Mouse (Mus musculus) liver, embryonic 15.5 days (tissue): ENCODE data around the gene Bphl. TPM values are rescaled to one million over a fixed set of nuclear protein-coding genes. Genes with fewer than 3 reads are reported as not detected.
A peak's percentile ranks its signal among the peaks of the same experiment; 100 is the strongest.

Experiments
- ATAC-seq: fragments of 200-750 bp; cut with Nextera tagmentation; 2 replicates; pipeline ENCODE4 v1.8.0; 2017; ENCODE audit warnings: moderate number of reproducible peaks, mild to moderate bottlenecking, moderate library complexity; ENCODE audit not compliant: insufficient read depth
- H3K27ac ChIP-seq: fragments of 300-500 bp; sonication (generic); replicated peaks from 2 replicates; pipeline ENCODE4 v1.5.1; 2015; ENCODE audit warnings: mild to moderate bottlenecking, inconsistent platforms
- H3K27me3 ChIP-seq: fragments of 300-500 bp; sonication (generic); 2 replicates; pipeline ENCODE4 v1.6.1; 2015; ENCODE audit warnings: mild to moderate bottlenecking, inconsistent platforms
- H3K36me3 ChIP-seq: fragments of 300-500 bp; sonication (generic); replicated peaks from 2 replicates; pipeline ENCODE4 v1.6.1; 2015; ENCODE audit warnings: moderate library complexity, mild to moderate bottlenecking, inconsistent platforms
- H3K4me1 ChIP-seq: fragments of 300-500 bp; sonication (generic); replicated peaks from 2 replicates; pipeline ENCODE4 v1.6.1; 2015; ENCODE audit warnings: inconsistent platforms
- H3K4me2 ChIP-seq: fragments of 300-500 bp; sonication (generic); 2 replicates; pipeline ENCODE4 v1.6.1; 2015; ENCODE audit warnings: moderate library complexity, mild to moderate bottlenecking, inconsistent platforms
- H3K4me3 ChIP-seq: fragments of 300-500 bp; sonication (generic); replicated peaks from 2 replicates; pipeline ENCODE4 v1.5.1; 2015; ENCODE audit warnings: mild to moderate bottlenecking, inconsistent platforms
- H3K9ac ChIP-seq: fragments of 300-500 bp; sonication (generic); 2 replicates; pipeline ENCODE4 v1.6.1; 2015; ENCODE audit warnings: moderate library complexity, mild to moderate bottlenecking, inconsistent platforms
- H3K9me3 ChIP-seq: fragments of 300-500 bp; sonication (generic); replicated peaks from 2 replicates; pipeline ENCODE4 v1.6.1; 2016; ENCODE audit warnings: inconsistent platforms
- WGBS: fragments of 180-500 bp; shearing (Covaris S2); methylation state at CpG from one replicate; pipeline ENCODE4 v1.1.7; 2015; ENCODE audit warnings: mixed read lengths; ENCODE audit not compliant: insufficient replicate concordance; 5-methylcytosine and 5-hydroxymethylcytosine counted together
- polyA plus RNA-seq: library from polyadenylated mRNA; unstranded; fragments of >200 nt; fragmentation: Nextera tagmentation; extraction: Ambion mirVana; gene quantifications from 2 replicates; pipeline ENCODE4 v1.2.1, GENCODE M21; 2015

Bphl gene
- polyA plus RNA-seq, 1 experiment from 2014 or later = 49.2 TPM

DNA sequence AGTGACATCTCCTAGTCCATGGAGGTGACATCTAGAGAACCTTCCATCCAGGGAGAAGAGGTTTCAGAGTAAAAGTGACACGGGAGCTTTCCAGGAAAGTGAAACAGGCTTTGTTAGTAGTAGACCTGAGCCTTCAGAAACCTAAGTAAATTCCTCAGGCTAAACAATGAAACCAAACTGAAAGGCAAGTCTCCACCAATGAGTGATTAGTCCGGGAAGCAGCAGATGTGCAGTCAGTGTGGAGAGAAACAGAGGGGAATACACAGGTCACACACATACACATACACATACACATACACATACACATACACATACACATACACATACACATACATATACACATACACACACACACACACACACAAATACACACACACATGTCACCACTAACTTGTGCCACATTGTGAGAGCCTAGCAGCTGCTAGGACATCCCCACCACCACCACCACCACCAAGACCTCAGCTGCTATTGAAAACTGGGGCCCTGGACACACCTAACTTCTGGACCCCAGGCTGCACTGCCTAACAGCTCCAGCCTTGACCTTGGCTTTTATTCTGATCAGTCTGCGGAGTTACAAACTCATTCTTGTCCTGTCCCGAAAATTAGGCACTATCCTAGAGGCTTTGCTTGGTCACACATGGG lies 71.8 kb downstream of the Bphl start:
- Histone ChIP-seq H3K4me1 (no peaks in the 10 kb centered on the region), H3K9ac (no peak overlapping the region), H3K4me3 (no peak overlapping the region), H3K4me2 (no peak overlapping the region), H3K27me3 (no peaks in the 10 kb centered on the region), H3K27ac (no peak overlapping the region), H3K9me3 (no peaks in the 10 kb centered on the region), H3K36me3 (no peaks in the 10 kb centered on the region)
- no peak for ATAC-seq
- WGBS = 58% methylated on average over 4 of the region's 4 CpGs

DNA sequence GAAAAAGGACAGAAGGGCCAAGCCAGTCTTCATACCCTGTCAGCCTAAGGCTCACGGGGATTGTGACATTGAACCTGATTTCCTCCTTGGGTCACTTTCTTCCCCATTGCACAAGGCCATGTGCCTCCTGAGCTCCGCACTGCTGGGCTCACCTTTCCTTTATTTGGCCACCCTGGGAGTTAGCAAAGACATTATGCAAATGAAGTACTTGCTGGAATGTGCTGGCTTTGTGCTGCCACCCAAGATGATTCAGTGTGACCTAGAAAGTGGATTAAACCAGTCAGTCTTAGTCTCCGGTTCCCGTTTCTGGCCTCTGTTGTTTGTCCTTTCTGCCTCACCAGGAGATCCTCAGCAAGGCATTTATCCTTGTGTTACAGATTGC lies 72.3 kb downstream of the Bphl start:
- no peaks in the 10 kb centered on the region for H3K27me3 ChIP-seq
- no peaks in the 10 kb centered on the region for H3K4me1 ChIP-seq
- ATAC-seq = no peak
- H3K9me3 ChIP-seq = no peaks in the 10 kb centered on the region
- H3K27ac ChIP-seq = no peak overlapping the region
- H3K36me3 ChIP-seq = no peaks in the 10 kb centered on the region
- H3K4me3 ChIP-seq = no peak overlapping the region
- WGBS = 65% methylated on average over 4 of the region's 4 CpGs
- H3K9ac ChIP-seq = no peak overlapping the region
- no peak overlapping the region for H3K4me2 ChIP-seq

DNA sequence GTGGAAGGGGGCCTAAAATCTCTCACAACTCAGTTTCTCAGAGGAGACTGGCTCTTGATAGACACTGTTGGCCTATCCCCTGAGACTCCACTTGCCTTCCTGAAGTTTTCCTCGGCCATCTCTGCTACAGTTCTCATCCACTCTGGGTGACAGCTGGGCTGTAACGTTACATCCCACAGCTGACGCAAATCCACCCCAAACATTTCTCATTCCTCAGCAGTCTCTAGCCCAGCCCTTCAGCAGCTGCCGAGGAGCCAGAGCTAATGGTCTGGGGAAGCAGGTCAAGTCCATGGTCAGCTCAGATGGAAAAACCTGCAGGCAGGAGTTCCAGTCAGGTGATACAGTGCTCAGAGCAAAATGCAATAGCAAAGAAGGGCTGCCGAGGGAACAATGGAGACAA lies 73.6 kb downstream of the Bphl start:
- H3K9ac ChIP-seq = no peak overlapping the region
- ATAC-seq = no peak
- H3K36me3 ChIP-seq = no peaks in the 10 kb centered on the region
- H3K27me3 ChIP-seq = no peaks in the 10 kb centered on the region
- H3K4me2 ChIP-seq = no peak overlapping the region
- no peak overlapping the region for H3K4me3 ChIP-seq
- H3K9me3 ChIP-seq = no peaks in the 10 kb centered on the region
- H3K4me1 ChIP-seq = no peaks in the 10 kb centered on the region; the same call in 1 of the 2 replicates
- H3K27ac ChIP-seq = no peak overlapping the region
- WGBS = 64% methylated on average over 5 of the region's 5 CpGs

DNA sequence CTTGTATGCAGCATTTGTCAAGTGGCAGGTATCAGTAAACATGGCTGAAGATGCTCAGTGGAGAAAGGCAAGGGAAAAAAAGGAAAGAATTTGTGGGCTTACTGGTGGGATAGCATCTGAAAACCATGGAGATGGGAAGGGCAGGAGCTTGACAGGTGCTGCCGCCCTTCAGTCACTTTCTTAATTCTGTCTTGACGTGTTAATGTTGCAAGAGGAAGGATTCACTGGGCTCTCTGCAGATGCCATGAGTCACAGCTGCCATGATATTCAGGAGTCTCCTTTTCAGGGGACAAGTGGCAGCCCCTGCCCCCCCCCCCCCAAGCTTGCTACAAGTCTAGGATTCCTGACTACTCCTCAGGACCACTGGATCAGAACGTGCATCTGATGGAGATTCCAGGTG lies 74.5 kb downstream of the Bphl start:
- no peak overlapping the region for H3K27ac ChIP-seq
- no peaks in the 10 kb centered on the region for H3K9me3 ChIP-seq
- H3K36me3 ChIP-seq = no peaks in the 10 kb centered on the region
- H3K4me2 ChIP-seq = no peak overlapping the region
- peaks cover 8% of the 10 kb centered on the region; the same call in 1 of the 2 replicates for H3K4me1 ChIP-seq
- ATAC-seq = no peak
- H3K27me3 ChIP-seq = no peaks in the 10 kb centered on the region
- H3K9ac ChIP-seq = no peak overlapping the region
- H3K4me3 ChIP-seq = no peak overlapping the region
- WGBS = 64% methylated on average over 3 of the region's 3 CpGs

DNA sequence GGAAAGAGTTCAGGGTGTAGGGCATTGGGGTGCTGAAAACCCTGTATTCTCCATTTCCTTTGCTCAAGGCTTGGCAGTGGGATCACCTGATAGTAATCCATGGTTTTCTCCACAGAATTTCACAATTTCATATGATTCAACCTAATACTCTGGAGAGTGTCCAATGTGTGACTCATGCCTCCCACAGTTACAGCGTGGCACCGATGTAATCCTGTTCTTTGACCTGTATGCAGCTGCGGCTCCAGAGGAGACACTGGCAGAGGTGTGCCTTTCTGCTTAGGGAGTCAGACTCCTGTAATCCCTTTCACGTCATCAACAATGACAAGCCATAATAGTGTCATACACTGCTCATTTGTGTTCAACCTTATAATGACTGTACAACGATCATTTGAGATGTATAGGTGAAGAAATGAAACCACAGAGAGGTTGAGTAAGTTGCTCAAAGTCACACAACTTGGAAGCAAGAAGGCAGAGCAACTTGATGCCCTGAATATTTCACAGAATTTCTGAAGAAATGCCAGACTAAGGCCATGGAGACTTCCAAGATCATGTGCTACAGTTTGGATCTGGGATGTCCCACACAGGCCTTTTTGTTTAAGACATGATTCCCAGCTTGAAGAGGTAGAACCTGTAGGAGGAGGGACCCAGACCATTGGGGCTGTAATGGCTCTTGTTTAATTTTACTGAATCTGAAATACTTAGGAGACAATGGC lies 75.1 kb downstream of the Bphl start:
- Histone ChIP-seq H3K4me1 (peaks cover 8% of the 10 kb centered on the region; the same call in 1 of the 2 replicates), H3K27ac (no peak overlapping the region), H3K4me3 (no peak overlapping the region), H3K9me3 (no peaks in the 10 kb centered on the region), H3K4me2 (no peak overlapping the region), H3K36me3 (no peaks in the 10 kb centered on the region), H3K9ac (no peak overlapping the region), H3K27me3 (no peaks in the 10 kb centered on the region)
- WGBS = 67% methylated on average over 5 of the region's 5 CpGs
- ATAC-seq = no peak

DNA sequence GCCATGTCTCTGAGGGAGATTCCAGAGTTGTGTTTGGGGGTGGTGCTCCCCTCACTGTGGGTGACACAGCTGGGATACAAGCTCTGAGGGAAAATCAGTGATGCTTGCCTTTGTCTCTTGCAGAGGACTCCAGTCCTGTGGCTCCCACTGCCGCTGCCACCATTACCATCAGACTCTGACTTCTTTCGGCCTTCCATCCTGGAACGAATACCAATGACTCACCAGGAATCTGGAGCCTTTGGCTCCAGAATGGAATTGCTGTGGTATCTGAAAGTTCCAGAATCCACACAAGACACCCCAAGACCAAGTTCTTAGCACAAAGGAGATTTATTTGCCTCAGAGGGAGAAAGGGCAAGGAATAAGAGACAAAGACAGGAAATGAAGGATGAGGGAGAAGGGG lies 75.7 kb downstream of the Bphl start:
- H3K36me3 ChIP-seq = no peaks in the 10 kb centered on the region
- no peak overlapping the region for H3K4me3 ChIP-seq
- no peak overlapping the region for H3K9ac ChIP-seq
- H3K4me1 ChIP-seq = peaks cover 8% of the 10 kb centered on the region; the same call in 1 of the 2 replicates
- ATAC-seq = no peak
- no peaks in the 10 kb centered on the region for H3K27me3 ChIP-seq
- H3K4me2 ChIP-seq = no peak overlapping the region
- H3K9me3 ChIP-seq = no peaks in the 10 kb centered on the region
- H3K27ac ChIP-seq = no peak overlapping the region
- WGBS = 68% methylated on average over 3 of the region's 3 CpGs

DNA sequence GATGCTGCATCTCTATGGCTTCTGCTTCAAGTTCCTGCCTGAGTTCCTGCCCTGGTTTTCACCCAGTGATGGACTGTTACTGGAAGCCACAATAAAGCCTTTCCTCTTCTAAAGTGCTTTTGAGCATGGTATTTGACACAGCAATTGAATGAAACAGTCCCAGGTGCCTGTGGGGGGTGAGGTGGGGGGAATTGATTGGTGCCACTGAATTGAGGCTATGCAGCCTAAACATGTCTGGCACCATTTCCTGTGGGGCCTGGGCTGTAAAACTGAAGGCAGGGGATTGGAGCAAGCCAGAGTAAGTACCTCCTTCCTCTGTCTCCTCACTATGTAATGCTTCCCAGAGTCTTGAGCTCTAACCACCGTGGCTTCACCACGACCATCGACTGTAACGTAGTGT lies 77.3 kb downstream of the Bphl start:
- WGBS = 52% methylated on average over 4 of the region's 4 CpGs
- Histone ChIP-seq H3K9me3 (no peaks in the 10 kb centered on the region), H3K27ac (no peak overlapping the region), H3K36me3 (no peaks in the 10 kb centered on the region), H3K27me3 (no peaks in the 10 kb centered on the region), H3K4me2 (no peak overlapping the region), H3K4me3 (no peak overlapping the region), H3K9ac (no peak overlapping the region), H3K4me1 (peaks cover 18% of the 10 kb centered on the region)
- no peak for ATAC-seq

DNA sequence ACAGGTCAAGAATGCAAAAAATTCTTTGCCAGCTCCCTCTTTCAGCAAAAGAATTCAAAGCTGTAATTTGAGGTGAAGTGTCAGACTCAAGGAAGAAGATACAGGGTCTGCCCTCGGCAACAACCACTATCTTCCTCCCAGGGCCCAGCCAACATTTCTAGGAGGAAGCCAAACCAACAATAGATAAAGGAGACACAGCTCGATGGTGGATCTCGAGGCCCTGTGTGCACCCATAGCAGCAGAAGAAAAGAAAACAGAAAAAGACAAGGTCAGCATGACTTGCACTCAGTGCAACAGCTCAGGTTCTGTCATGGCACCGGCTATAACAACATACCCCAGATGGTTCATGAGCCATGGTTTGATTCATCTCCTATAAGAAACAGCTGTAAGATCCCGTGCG lies 79.1 kb downstream of the Bphl start:
- H3K36me3 ChIP-seq = no peaks in the 10 kb centered on the region
- H3K9ac ChIP-seq = no peak overlapping the region
- H3K4me2 ChIP-seq = no peak overlapping the region
- ATAC-seq = no peak; the same call in 1 of the 2 replicates
- no peak overlapping the region for H3K4me3 ChIP-seq
- WGBS = 37% methylated on average over 6 of the region's 6 CpGs
- H3K9me3 ChIP-seq = no peaks in the 10 kb centered on the region
- no peak overlapping the region for H3K27ac ChIP-seq
- H3K27me3 ChIP-seq = no peaks in the 10 kb centered on the region
- peaks cover 18% of the 10 kb centered on the region for H3K4me1 ChIP-seq

DNA sequence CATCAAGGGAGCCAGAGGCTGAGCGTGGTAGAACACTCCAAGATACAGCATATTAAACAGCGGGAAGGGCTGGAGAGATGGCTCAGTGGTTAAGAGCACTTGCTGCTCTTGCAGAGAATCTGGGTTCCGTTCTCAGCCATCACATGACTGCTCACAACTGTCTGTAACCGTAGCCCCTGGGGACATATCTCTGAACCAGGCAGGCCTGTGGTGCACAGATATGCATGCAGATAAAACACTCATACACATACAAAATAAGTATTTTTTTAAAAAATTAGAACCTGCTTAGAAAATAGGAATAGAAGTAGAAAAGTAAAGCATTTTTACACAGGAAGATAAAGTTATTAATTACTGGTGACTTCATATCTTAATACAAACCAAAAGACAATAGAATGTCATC lies 81.4 kb downstream of the Bphl start:
- H3K4me2 ChIP-seq = 0 out of 2 replicates have a peak overlapping the region, but pooled peaks have one; percentile 11
- 18% methylated on average over 4 of the region's 4 CpGs for WGBS
- H3K9ac ChIP-seq = no peak overlapping the region
- H3K4me3 ChIP-seq = no peak overlapping the region
- no peaks in the 10 kb centered on the region for H3K9me3 ChIP-seq
- H3K27ac ChIP-seq = no peak overlapping the region
- 0 out of 2 replicates have a peak, but pooled peaks have one; percentile 57 for ATAC-seq
- no peaks in the 10 kb centered on the region for H3K27me3 ChIP-seq
- peaks cover 18% of the 10 kb centered on the region for H3K4me1 ChIP-seq
- no peaks in the 10 kb centered on the region for H3K36me3 ChIP-seq

DNA sequence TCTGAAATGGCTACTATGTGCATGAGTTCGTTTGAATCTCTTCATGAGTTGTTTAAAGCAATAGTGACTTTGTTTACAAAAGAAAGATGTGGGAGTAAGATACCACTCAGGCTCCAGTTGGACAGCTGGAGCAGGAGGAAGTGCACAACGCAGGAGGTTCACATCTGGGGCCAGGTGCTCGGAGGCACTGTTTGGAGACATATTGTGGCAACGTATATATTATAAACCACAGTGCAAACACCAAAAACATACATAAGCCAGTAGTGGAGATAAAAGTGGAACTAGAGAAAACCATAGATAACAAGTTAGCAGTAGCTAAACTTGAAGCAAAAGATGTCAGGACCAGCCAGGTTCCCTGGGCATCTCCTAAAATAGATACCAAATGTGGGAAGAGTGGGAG lies 82.0 kb downstream of the Bphl start:
- WGBS = 19% methylated on average over 4 of the region's 4 CpGs
- ATAC-seq = no peak
- Histone ChIP-seq H3K4me3 (no peak overlapping the region), H3K9ac (no peak overlapping the region), H3K4me2 (no peak overlapping the region), H3K27ac (no peak overlapping the region), H3K9me3 (no peaks in the 10 kb centered on the region), H3K27me3 (no peaks in the 10 kb centered on the region), H3K4me1 (peaks cover 18% of the 10 kb centered on the region), H3K36me3 (no peaks in the 10 kb centered on the region)

DNA sequence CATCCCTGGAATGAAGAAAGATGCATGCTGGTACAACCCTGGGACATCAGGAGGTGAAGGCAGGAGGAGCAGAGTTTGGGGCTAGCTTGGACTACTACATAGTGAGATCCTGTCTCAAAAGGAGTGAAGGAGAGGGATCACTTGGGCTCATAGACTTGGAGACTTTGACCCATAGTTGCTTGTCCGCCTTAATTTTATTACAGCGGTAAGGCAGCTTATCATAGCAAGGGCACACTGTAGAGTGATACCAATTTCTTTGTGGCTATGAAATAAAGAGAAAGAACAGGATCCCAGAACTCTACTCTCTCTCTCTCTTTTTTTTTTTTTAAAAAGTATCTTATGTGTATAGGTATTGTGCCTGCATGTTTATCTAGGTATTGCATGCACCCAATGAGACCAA lies 83.1 kb downstream of the Bphl start:
- 81% methylated on average over 2 of the region's 2 CpGs for WGBS

More for the DNA sequence above, 83.1 kb downstream of the Bphl start:
- Histone ChIP-seq H3K4me1 (peaks cover 18% of the 10 kb centered on the region), H3K9ac (no peak overlapping the region), H3K4me2 (no peak overlapping the region), H3K27me3 (peaks cover 3% of the 10 kb centered on the region; the same call in 1 of the 2 replicates), H3K4me3 (no peak overlapping the region), H3K9me3 (no peaks in the 10 kb centered on the region), H3K27ac (no peak overlapping the region), H3K36me3 (no peaks in the 10 kb centered on the region)
- ATAC-seq = no peak
